Mouse (Mus musculus) T-cell, adult 2 months (primary cell): ENCODE data around the gene Nr2e1.
A peak's percentile ranks its signal among the peaks of the same experiment; 100 is the strongest.

Experiments used
- DNase-seq: peaks from one replicate; pipeline ENCODE4 v3.0.0; 2022; ENCODE audit warnings: low spot score

Nr2e1 gene

GRCm38 (mm10) chr10:42546507-42546906 is 36.9 kb downstream of the Nr2e1 start:
- DNase-seq = no peak

GRCm38 (mm10) chr10:42545707-42546503 is 37.5 kb downstream of the Nr2e1 start:
- no peak for DNase-seq

GRCm38 (mm10) chr10:42537571-42538316 is 45.7 kb downstream of the Nr2e1 start:
- no peak for DNase-seq

GRCm38 (mm10) chr10:42533836-42534453 is 49.5 kb downstream of the Nr2e1 start:
- no peak for DNase-seq

- DNase-seq = no peak
These were observed 57.8 kb downstream of the Nr2e1 start for GRCm38 (mm10) chr10:42525682-42526081.

- no peak for DNase-seq
These were observed 59.8 kb downstream of the Nr2e1 start for GRCm38 (mm10) chr10:42523556-42524162.

- no peak for DNase-seq
These were observed 60.5 kb downstream of the Nr2e1 start for GRCm38 (mm10) chr10:42522912-42523311.

- no peak for DNase-seq
These were observed 62.0 kb downstream of the Nr2e1 start for GRCm38 (mm10) chr10:42521315-42521981.

- DNase-seq = peak; percentile 19
These were observed 65.1 kb downstream of the Nr2e1 start for GRCm38 (mm10) chr10:42518363-42518762.

GRCm38 (mm10) chr10:42514125-42514524 is 69.3 kb downstream of the Nr2e1 start:
- DNase-seq = no peak
